Mouse (Mus musculus): Measurements from ENCODE around the gene Pid1.

The Pid1 gene

GRCm38 (mm10) chr1:84056306-84056705, 307.7 kb downstream of the Pid1 start:
- DNase-seq (ENCODE audit: low spot score): no peak

DNA sequence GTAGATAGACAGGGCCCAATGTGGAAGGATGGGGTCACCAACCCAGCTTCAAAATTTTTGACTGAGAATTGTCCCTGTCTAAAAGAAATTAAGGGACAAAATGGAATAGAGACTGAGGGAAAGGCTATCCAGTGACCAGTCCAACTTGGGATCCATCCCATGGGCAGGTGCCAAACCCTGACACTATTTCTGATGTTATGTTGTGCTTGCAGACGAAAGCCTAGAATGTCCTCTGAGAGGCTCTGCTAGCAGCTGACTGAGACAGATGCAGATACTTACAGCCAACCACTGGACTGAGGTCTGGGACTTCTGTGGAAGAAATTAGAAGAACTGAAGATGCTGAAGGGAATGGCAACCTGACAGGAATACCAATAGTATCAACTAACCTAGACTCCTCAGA, 338.2 kb downstream of the Pid1 start:
- DNase-seq (ENCODE audit: low spot score): peak; percentile 14

DNA sequence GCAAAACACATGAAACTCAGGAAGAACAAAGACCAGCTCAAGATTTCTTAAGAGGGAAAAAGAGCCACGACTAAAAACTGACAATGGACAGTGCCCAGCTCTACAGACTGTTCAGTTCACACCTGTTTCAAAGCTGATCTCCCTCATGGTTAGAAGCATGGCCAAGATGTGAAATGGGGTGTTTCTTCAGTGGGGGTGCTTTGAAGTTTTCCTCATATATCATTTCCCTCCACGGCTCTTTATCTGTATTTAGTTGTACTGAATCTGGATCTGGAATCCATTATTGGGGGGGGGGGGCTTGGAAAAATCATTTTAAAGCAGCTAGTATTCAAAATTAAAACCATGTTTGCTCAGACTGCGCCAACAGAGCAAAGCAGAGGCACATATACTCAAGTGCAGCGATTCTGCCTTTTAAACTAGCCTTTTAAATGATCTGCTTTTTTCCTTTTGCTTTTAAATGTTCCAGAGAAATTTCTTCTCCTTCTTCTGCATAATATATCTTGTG, 351.1 kb downstream of the Pid1 start:
- DNase-seq (ENCODE audit: low spot score): no peak

GRCm38 (mm10) chr1:84002630-84003029, 361.4 kb downstream of the Pid1 start:
- no peak for DNase-seq (ENCODE audit: low spot score)

Measured in adipocyte (in vitro differentiated cells).